Mouse (Mus musculus) common myeloid progenitor, adult 5-6 weeks (primary cell): ENCODE data around the gene Ctbp2. TPM values are rescaled to one million over a fixed set of nuclear protein-coding genes. Genes with fewer than 3 reads are reported as not detected.
"Not testable (repeated sequence)": the region's sequence is repeated elsewhere in the genome, so short reads cannot be mapped to it uniquely, and the experiment has no call there.

Experiments
- ATAC-seq: replicated peaks from 2 replicates; pipeline ENCODE4 v1.8.0; 2016; ENCODE audit warnings: low read depth, mild to moderate bottlenecking, moderate TSS enrichment, inconsistent platforms; ENCODE audit not compliant: poor library complexity, severe bottlenecking
- total RNA-seq: library from RNA; stranded (forward); fragments of 200-1000, 187-1606 nt; gene quantifications from 2 replicates; pipeline ENCODE4 v1.2.3, GENCODE M21; 2017

Gene Ctbp2
- total RNA-seq, 1 experiment from 2014 or later = 43.4 TPM

DNA sequence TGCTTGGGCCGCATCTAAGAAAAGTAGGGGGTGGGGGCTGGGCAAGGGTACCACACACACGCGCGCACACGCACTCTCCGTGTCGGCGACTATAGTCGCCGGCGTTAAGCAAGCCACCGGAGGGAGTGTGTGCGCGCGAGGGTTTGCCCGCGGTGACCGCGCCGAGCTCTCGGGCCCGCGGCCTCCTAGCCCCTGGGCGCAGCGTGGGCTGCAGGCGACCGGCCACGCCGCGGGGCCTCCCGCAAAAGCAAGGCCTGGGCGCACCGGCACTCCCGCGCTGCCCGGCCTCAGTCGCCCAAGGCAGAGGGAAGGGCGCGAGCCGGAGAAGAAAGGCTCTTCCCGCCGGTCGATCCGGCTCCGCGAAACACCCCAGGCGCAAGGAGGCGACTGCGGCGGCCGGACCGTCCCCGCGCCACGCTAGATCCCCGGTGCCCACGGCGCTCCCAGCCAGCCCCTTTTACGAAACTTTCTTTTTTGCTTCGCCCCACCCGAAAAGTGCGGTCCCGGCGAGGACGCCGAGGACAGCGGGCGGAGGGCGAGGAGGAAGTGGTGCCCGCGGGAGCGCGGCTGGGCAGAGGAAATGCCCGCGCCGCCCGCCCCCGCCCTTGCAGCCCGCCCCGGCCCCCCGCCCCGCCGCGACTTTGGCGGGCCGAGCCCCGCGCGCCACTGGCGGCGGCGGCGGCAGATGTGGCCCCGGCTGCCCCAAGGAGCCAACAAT is 2.3 kb downstream of the Ctbp2 start:
- peak; percentile 10; the same call in 1 of the 2 replicates for ATAC-seq

- no peak for ATAC-seq
Observed at GRCm38 (mm10) chr7:133121080-133121607, 3.0 kb downstream of the Ctbp2 start.

GRCm38 (mm10) chr7:133120221-133120751 is 3.9 kb downstream of the Ctbp2 start:
- no peak for ATAC-seq

- ATAC-seq = no peak
Observed at GRCm38 (mm10) chr7:133117815-133118214, 6.3 kb downstream of the Ctbp2 start.

DNA sequence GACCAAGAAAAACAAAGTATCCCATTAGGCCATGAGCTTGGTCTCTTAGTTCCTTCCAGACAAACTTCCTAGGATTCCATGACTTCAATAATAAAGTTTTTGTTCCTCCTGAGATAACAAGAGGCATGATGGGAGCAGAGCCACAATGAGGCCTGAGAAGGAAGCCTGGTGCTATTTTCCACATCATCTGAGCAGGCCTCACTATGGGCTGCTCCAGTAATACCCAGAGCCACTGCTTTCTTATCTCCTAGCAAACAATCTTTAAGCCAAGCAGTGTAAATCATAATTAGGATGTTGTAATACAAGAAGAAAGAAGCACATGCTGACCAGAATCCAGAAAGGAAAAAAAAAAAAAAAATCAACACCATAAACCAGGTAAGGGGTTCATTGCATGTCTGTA is 7.6 kb downstream of the Ctbp2 start:
- ATAC-seq = no peak

GRCm38 (mm10) chr7:133115886-133116285 is 8.3 kb downstream of the Ctbp2 start:
- 0 out of 2 replicates have a peak, but pooled peaks have one; percentile 30 for ATAC-seq

- peak; percentile 82 for ATAC-seq
Observed at GRCm38 (mm10) chr7:133114847-133115470, 9.2 kb downstream of the Ctbp2 start.

DNA sequence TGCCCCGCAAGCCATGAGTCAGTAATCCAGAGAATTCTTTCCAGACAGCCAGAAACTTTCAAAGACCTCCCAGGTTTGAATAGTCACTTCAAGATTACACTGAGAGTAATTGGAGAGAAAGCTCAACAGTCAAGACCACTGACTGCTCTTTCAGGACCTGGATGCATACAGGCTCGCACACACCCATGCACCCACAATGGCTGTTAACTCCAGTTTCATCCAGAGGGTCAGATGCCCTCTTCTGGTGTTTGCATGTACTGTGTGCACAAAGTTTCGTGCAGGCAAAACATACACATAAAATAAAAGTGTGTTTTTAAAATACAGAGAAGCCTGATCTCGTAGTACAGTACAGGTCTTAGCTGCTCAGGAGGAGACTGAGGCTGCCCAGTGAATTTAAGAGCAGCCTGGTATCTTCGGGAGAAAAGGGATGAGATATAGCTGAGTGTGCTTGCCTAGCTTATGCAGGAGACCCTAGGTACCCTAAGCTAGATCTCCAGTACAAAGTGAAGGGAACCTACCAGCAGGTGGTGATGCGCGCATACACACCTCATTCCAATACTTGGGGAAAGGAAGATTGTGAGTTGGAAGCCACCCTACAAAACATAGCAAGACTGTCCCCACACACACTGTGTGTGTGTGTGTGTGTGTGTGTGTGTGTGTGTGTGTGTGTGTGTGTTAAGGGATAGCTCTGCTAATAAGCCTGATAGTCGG is 10.8 kb downstream of the Ctbp2 start:
- ATAC-seq = no peak

- no peak for ATAC-seq
Observed at GRCm38 (mm10) chr7:133112351-133112831, 11.8 kb downstream of the Ctbp2 start.

- ATAC-seq = no peak
Observed at GRCm38 (mm10) chr7:133109442-133109841, 14.7 kb downstream of the Ctbp2 start.

DNA sequence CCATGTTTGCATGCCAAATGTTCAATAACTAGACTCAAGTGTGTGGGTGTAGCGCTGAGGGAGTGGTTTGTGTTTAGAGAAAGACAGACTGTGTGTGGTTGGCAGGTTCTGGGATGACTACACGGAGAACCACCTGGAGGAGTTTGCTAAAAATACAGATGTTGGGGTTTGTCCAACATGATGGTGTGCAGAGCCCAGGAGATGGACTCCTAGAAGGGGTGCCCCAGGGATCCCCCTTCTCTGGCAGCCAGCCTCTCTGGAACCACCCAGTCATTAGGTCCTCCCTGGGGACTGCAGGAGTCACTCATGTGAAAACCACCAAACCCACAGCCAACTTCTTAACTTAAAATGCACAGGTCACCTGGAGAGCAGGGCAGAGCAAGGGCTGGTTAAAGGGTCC is 15.5 kb downstream of the Ctbp2 start:
- ATAC-seq = no peak

GRCm38 (mm10) chr7:133102578-133102977 is 21.6 kb downstream of the Ctbp2 start:
- no peak for ATAC-seq

DNA sequence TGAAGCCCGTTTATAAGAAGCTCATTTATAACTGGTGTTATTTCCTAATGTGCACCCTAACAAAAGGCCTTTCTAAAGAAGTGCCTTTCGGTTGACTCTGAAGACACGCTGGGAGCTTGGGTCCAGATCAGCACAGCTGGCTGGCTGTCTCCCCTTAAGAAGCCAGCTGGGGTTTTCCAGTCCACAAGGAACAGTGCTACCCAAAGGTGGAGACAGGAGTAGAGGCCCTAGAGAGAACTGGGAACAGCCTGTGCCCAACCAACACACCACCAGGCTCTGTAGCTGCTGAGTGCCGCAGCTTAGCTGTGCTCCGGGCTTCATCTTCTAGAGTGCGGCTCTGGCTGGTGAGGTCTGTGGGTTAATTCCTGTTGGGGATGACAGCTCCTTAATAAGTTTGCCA is 23.1 kb downstream of the Ctbp2 start:
- no peak for ATAC-seq

DNA sequence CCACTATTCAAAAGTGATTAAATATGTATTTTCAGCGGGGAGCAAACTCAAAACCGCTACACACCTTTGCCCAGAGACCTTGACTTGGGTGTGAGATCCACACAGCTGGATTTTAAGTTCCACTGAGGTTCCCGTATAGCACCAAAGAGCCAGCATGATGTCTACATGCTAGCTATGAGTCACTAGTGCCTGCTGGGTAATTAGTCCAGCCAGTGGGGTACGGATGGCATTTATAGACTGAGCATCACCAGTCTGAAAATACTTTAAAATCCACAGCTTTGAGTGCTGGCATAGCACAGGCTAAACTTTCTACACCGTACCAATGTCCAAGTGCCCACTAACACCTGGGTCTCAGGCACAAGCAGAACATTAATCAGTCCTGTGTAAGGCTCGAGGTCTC is 24.0 kb downstream of the Ctbp2 start:
- ATAC-seq = no peak

- ATAC-seq = no peak
Observed at GRCm38 (mm10) chr7:133099266-133099665, 24.9 kb downstream of the Ctbp2 start.

DNA sequence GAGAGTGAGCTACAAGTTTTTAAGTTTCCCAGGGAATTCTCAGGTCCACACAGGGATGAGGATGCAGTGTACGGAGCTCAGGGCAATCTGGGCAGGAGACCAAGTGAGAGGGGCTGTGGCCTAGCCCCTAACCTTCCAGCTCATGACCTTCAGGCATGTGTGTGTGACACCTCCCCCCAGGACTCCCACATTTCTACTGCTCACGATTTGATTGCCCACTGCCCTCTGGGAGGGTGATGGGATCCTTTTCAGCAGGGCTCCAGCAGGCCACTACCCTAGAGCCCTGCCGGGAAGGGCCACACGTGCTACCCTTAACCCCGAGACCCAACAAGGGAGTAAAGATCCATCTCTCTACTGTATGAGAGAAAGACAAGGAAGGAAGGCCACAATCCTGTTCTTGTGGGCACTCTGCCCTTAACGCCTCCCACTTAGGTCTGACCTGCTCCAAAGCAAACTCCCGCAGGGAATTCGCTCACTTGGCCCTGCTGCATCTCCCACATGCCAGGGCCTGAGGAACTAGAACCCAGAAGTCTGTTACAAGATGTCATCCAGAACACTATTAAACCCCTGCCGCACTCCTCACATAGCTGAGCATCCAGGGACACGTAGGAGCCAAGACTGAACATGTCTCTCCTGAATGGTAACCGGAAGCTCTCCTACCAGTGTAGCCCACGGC is 25.9 kb downstream of the Ctbp2 start:
- ATAC-seq = no peak

- ATAC-seq = not testable (repeated sequence)
Observed at GRCm38 (mm10) chr7:133095610-133096009, 28.5 kb downstream of the Ctbp2 start.

- no peak for ATAC-seq
Observed at GRCm38 (mm10) chr7:133094711-133095495, 29.3 kb downstream of the Ctbp2 start.

DNA sequence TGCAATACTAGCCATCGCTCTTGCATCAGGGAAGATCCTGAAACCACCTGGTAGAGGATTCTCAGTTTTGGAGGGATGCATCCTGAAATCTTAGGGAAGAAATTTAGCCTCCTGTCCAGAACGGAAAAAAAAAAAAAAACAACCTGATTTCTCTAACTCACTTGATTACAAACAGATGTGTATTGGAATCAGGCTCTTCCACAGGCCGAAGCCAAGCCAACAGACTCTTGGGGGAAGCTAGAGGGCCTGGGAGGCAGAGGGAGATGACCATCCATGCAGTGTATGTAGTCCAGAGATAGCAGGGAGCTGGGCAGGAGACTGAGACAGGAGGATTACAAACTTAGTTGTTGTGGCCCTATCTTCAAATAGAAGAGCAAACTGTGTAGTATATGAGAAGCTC is 30.0 kb downstream of the Ctbp2 start:
- no peak for ATAC-seq
